Mouse (Mus musculus) ES-E14 (cell line): ENCODE results near the gene Dock7.

Experiments
- CHD2 ChIP-seq: IDR thresholded peaks from 2 replicates; pipeline ENCODE4 v1.6.1; 2014; ENCODE audit warnings: mild to moderate bottlenecking, low read depth, low read length, inconsistent platforms
- MAFK ChIP-seq: IDR thresholded peaks from 2 replicates; pipeline ENCODE4 v1.6.1; 2014; ENCODE audit warnings: mild to moderate bottlenecking, low read depth, low read length, inconsistent platforms; ENCODE audit not compliant: insufficient read depth
- ZC3H11A ChIP-seq: IDR thresholded peaks from 2 replicates; pipeline ENCODE4 v1.6.1; 2012; ENCODE audit warnings: low read depth, mild to moderate bottlenecking, inconsistent platforms, low read length, borderline replicate concordance

DNA sequence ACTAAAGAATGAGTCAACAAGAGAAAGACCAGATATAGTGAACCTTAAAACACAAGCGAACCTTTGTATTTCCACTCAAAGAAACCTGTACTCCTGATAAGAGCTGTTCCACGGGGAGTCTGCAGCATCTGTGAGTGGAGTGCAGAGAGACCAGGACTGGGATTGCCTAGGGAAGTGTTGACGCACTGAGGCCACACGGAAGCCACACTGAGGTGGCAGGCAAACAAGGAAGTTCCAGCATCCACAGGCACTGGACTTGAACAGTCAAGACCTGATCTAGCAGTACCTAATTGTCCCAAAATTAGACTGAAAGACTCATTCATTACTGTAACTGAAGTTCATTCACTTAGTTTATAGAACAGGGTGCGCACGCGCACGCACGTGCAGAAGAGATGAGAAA is 4.9 kb downstream of the Dock7 start:
- TF ChIP-seq ZC3H11A (no peak), MAFK (no peak), CHD2 (no peak)
